Mouse (Mus musculus): ENCODE results near the gene Mt2.

GRCm38 (mm10) chr8:94204043-94204442 lies 31.6 kb downstream of the Mt2 start:
- TF ChIP-seq CTCF (IDR thresholded peaks at IDR 0.05; ENCODE audit: control insufficient read depth, insufficient read depth, insufficient replicate concordance, low read depth, low read length): no peak
- TF ChIP-seq POLR2A (IDR thresholded peaks at IDR 0.05; ENCODE audit: control insufficient read depth, low read depth, low read length): no peak

All from testis, adult 2 months (tissue).